Mouse (Mus musculus) stomach, embryonic 14.5 days (tissue): ENCODE results near the gene Gm10324. TPM values are rescaled to one million over a fixed set of nuclear protein-coding genes. Genes with fewer than 3 reads are reported as not detected.
"Not testable (repeated sequence)": the region's sequence is repeated elsewhere in the genome, so short reads cannot be mapped to it uniquely, and the experiment has no call there.

Source experiments
- ATAC-seq: fragments of 200-750 bp; cut with Nextera tagmentation; 2 replicates; pipeline ENCODE4 v1.8.0; 2017; ENCODE audit warnings: low read depth, moderate TSS enrichment; ENCODE audit not compliant: insufficient number of reproducible peaks, insufficient read depth, low FRiP score
- H3K27ac ChIP-seq: fragments of 300-500 bp; sonication (generic); 2 replicates; pipeline ENCODE4 v1.5.1; 2014; ENCODE audit warnings: mild to moderate bottlenecking, low read length, moderate library complexity, mixed read lengths
- H3K27me3 ChIP-seq: fragments of 300-500 bp; sonication (generic); 2 replicates; pipeline ENCODE4 v1.6.1; 2014; ENCODE audit warnings: low read length, control low read depth, mixed read lengths; ENCODE audit not compliant: control insufficient read depth, insufficient read depth
- H3K36me3 ChIP-seq: fragments of 300-500 bp; sonication (generic); 2 replicates; pipeline ENCODE4 v1.6.1; 2014; ENCODE audit warnings: mild to moderate bottlenecking, control low read depth, low read length, moderate library complexity, mixed read lengths; ENCODE audit not compliant: control insufficient read depth, insufficient read depth
- H3K4me1 ChIP-seq: fragments of 300-500 bp; sonication (generic); 2 replicates; pipeline ENCODE4 v1.6.1; 2014; ENCODE audit warnings: low read length, control low read depth, mixed read lengths; ENCODE audit not compliant: control insufficient read depth, insufficient read depth
- H3K4me2 ChIP-seq: fragments of 300-500 bp; sonication (generic); replicated peaks from 2 replicates; pipeline ENCODE4 v1.6.1; 2014; ENCODE audit warnings: low read depth, low read length, control low read depth
- H3K4me3 ChIP-seq: fragments of 300-500 bp; sonication (generic); 2 replicates; pipeline ENCODE4 v1.5.1; 2014; ENCODE audit warnings: low read depth, low read length, control low read depth
- H3K9ac ChIP-seq: fragments of 300-500 bp; sonication (generic); replicated peaks from 2 replicates; pipeline ENCODE4 v1.6.1; 2014; ENCODE audit warnings: low read depth, mild to moderate bottlenecking, control low read depth, low read length, moderate library complexity, mixed read lengths
- H3K9me3 ChIP-seq: fragments of 300-500 bp; sonication (generic); 2 replicates; pipeline ENCODE4 v1.6.1; 2016; ENCODE audit warnings: low read depth, low read length, control low read depth; ENCODE audit not compliant: control insufficient read depth
- WGBS: fragments of 180-500 bp; shearing (Covaris S2); extraction: QIAGEN DNeasy Blood & Tissue Kit; methylation state at CpG from one replicate; pipeline ENCODE4 v1.1.7; 2014; 5-methylcytosine and 5-hydroxymethylcytosine counted together
- polyA plus RNA-seq: library from polyadenylated mRNA; unstranded; fragments of >200 nt; fragmentation: Nextera tagmentation; extraction: Ambion mirVana; gene quantifications from 2 replicates; pipeline ENCODE4 v1.2.1, GENCODE M21; 2014

The Gm10324 gene
- polyA plus RNA-seq, result not detected in 2 replicates

DNA sequence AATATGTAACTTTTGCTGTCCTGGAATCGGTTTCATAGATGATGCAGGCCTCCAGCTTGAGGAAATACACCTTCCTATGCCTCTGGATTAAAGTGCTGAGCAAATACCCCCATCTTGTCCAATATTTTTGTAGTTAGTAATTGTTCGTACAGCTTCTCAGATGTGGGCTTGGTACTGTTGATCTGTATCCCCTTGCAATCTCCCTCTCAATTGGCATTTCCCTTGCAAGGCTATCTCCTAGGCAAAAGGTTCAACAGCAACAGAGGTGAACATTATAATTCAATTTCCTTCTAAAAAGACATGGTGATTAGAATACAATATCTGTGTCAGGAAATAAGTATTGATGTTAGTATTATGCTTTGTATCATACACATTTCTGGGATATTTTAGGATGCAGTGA lies at the start of gene Gm10324:
Gene Gm10324 (plus strand): TSS at position 301 of the 400 bp plus-strand sequence.
- H3K27me3 ChIP-seq, ATAC-seq, H3K4me1 ChIP-seq, H3K4me3 ChIP-seq, H3K4me2 ChIP-seq, H3K27ac ChIP-seq, H3K9me3 ChIP-seq, H3K36me3 ChIP-seq, H3K9ac ChIP-seq: not testable (repeated sequence)
- no CpG with 5 or more reads among the region's 2 CpGs for WGBS

Other genes starting within 250 kb of the Gm10324 start
- gene Gm10772, start 108.0 kb downstream of the Gm10324 start, polyA plus RNA-seq, result not detected in 2 replicates